ENCODE assay signal across 13 mouse cellular contexts in the genomic region with DNA sequence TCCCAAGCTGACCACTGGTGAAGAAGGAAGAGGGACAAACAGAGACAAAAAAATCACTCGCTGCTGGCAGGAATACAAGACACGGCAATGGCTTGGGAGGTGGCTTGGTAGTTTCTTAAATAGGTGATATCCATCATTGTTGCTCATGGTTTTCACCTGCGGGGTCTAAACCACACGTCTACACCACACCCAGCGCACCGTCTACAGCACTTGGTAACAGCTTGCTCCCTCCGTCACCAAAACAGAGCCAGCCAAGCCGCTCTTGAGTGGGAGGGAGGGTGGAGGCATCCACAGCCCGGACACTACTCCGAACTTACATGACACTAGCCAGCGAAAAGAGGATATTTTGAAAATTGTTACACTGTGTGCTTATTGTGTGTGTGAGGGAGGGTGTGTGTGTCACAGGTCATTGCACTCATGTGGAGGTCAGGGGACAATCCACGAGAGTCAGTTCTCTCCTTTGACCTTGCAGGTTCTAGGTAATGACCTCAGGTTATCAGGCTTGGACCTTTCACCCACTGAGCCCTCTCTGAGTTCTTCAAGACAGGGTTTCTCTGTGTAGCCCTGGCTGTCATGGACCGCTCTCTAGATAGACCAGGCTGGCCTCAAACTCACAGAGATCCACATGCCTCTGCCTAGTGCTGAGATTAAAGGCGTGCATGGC.
"Had no signal": no experiment of that assay in that cellular context is flagged by ENCODE, and none has a peak within 500 bp of the region (broad histone marks: within the 10 kb centered on the region; RNA-seq: fewer than 3 reads in every experiment).

No protein-coding gene starts in this region.

- H3K9ac ChIP-seq: kidney, embryonic 15.5 days; limb, embryonic 15.5 days; neural tube, embryonic 13.5 days; stomach, embryonic 15.5 days had no signal

- DNase-seq: kidney, adult 2 months; kidney, postnatal 25 days; lung, adult 18-20 months; lung, postnatal 36 days; midbrain, embryonic 14.5 days; retina, postnatal 1 day; thymus, adult 2 months; thymus, postnatal 25 days had no signal

- H3K4me2 ChIP-seq: kidney, embryonic 15.5 days; limb, embryonic 15.5 days; neural tube, embryonic 13.5 days; stomach, embryonic 15.5 days had no signal

- H3K27ac ChIP-seq: kidney, embryonic 15.5 days; limb, embryonic 15.5 days; neural tube, embryonic 13.5 days; stomach, embryonic 15.5 days had no signal

- ATAC-seq: lung, postnatal 0 days had no signal

- H3K36me3 ChIP-seq: kidney, embryonic 15.5 days; limb, embryonic 15.5 days; neural tube, embryonic 13.5 days; stomach, embryonic 15.5 days had no signal

- H3K27me3 ChIP-seq: kidney, embryonic 15.5 days; limb, embryonic 15.5 days; neural tube, embryonic 13.5 days; stomach, embryonic 15.5 days had no signal

- H3K4me3 ChIP-seq: kidney, embryonic 15.5 days; limb, embryonic 15.5 days; neural tube, embryonic 13.5 days; stomach, embryonic 15.5 days had no signal

- H3K9me3 ChIP-seq: kidney, embryonic 15.5 days; limb, embryonic 15.5 days; neural tube, embryonic 13.5 days; stomach, embryonic 15.5 days had no signal
